Mouse (Mus musculus) embryonic fibroblast, embryonic 13.5 days (primary cell): ENCODE results near the gene Gm10563. TPM values are rescaled to one million over a fixed set of nuclear protein-coding genes. Genes with fewer than 3 reads are reported as not detected.

Experiments used
- H3K27ac ChIP-seq: 2 replicates; pipeline ENCODE4 v1.5.1; 2012; ENCODE audit warnings: low read length, control low read depth, inconsistent platforms; ENCODE audit not compliant: insufficient read depth
- H3K4me1 ChIP-seq: 2 replicates; pipeline ENCODE4 v1.6.1; 2011; ENCODE audit warnings: low read length; ENCODE audit not compliant: control insufficient read depth, insufficient read depth
- H3K4me3 ChIP-seq: 2 replicates; pipeline ENCODE4 v1.5.1; 2011; ENCODE audit warnings: mild to moderate bottlenecking, control low read depth, low read length; ENCODE audit not compliant: insufficient read depth
- CTCF ChIP-seq: IDR thresholded peaks from 2 replicates; pipeline ENCODE4 v1.5.1; 2011; ENCODE audit warnings: mild to moderate bottlenecking, control low read depth, low read length, moderate library complexity, borderline replicate concordance; ENCODE audit not compliant: insufficient read depth
- POLR2A ChIP-seq: IDR thresholded peaks from 2 replicates; pipeline ENCODE4 v1.6.1; 2011; ENCODE audit warnings: low read depth, mild to moderate bottlenecking, control low read depth, low read length, moderate library complexity
- polyA plus RNA-seq: library from polyadenylated mRNA; stranded (reverse); fragments of >200 nt; gene quantifications from 2 replicates; pipeline ENCODE4 v1.2.4, GENCODE M21; 2011; ENCODE audit warnings: low read depth; ENCODE audit not compliant: missing spikeins, insufficient read length

The Gm10563 gene
- polyA plus RNA-seq, 1 experiment, result not detected

DNA sequence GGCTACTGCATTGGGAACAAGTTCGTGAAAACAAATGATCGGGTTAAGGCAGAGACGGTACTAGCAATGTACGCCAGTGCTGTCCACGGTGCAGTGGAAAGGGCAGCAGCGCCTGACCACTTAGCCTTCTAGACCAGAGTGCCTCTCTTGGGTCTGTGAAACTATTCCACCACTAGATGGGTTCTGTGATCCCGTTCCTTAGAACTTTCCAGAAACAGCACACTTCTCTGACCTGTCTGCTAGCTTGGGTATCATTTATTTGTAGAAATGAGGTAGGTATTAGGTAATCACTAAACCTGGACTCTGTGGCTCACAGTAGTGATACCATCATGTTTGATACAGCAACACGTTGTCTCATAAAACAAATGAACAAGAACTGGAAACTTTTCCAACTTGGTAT, 78.7 kb downstream of the Gm10563 start:
- H3K4me3 ChIP-seq, result no peak overlapping the region
- H3K27ac ChIP-seq, result no peak overlapping the region
- TF ChIP-seq POLR2A (no peak), CTCF (no peak)
- H3K4me1 ChIP-seq, result peaks cover 25% of the 10 kb centered on the region

Other genes starting within 250 kb of the Gm10563 start
- not detected in 2 replicates for gene Gabrd, start 247.3 kb downstream of the Gm10563 start, polyA plus RNA-seq
- gene Cfap74, start 236.2 kb downstream of the Gm10563 start, polyA plus RNA-seq, result 1.5 and 2.0 TPM in 2 replicates
- not detected in 2 replicates for gene Tmem52, start 176.3 kb downstream of the Gm10563 start, polyA plus RNA-seq
- gene Gnb1, start 154.0 kb downstream of the Gm10563 start, polyA plus RNA-seq, result 532 and 536 TPM in 2 replicates
- gene Nadk, start 83.0 kb downstream of the Gm10563 start, polyA plus RNA-seq, result 116 and 130 TPM in 2 replicates
- gene Slc35e2, start 44.0 kb downstream of the Gm10563 start, polyA plus RNA-seq, result 11.7 and 13.5 TPM in 2 replicates
- 75.2 and 77.0 TPM in 2 replicates for gene Cdk11b, start 20.6 kb downstream of the Gm10563 start, polyA plus RNA-seq
- 80.7 and 93.1 TPM in 2 replicates for gene Mmp23, start 8.0 kb upstream of the Gm10563 start, polyA plus RNA-seq
- gene Mib2, start 23.8 kb upstream of the Gm10563 start, polyA plus RNA-seq, result 17.2 and 21.1 TPM in 2 replicates
- gene Fndc10, start 48.9 kb upstream of the Gm10563 start, polyA plus RNA-seq, result 11.1 and 16.1 TPM in 2 replicates
- 101 and 104 TPM in 2 replicates for gene Ssu72, start 59.4 kb upstream of the Gm10563 start, polyA plus RNA-seq
- 1.0 and 1.2 TPM in 2 replicates for gene Tmem240, start 89.4 kb upstream of the Gm10563 start, polyA plus RNA-seq
- gene Atad3a, start 115.7 kb upstream of the Gm10563 start, polyA plus RNA-seq, result 48.8 and 55.2 TPM in 2 replicates
- 0.67 and 0.77 TPM in 2 replicates for gene Vwa1, start 129.3 kb upstream of the Gm10563 start, polyA plus RNA-seq
- gene Tmem88b, start 140.5 kb upstream of the Gm10563 start, polyA plus RNA-seq, result 0.25 and 0.52 TPM in 2 replicates
- gene Ankrd65, start 145.0 kb upstream of the Gm10563 start, polyA plus RNA-seq, result not detected in 2 replicates
- gene Mrpl20, start 157.5 kb upstream of the Gm10563 start, polyA plus RNA-seq, result 115 and 129 TPM in 2 replicates
- 74.3 and 91.9 TPM in 2 replicates for gene Ccnl2, start 167.1 kb upstream of the Gm10563 start, polyA plus RNA-seq
- 73.1 and 74.4 TPM in 2 replicates for gene Aurkaip1, start 185.9 kb upstream of the Gm10563 start, polyA plus RNA-seq
- 441 and 484 TPM in 2 replicates for gene Mxra8, start 194.3 kb upstream of the Gm10563 start, polyA plus RNA-seq
- gene Dvl1, start 202.0 kb upstream of the Gm10563 start, polyA plus RNA-seq, result 38.5 and 41.4 TPM in 2 replicates
- 0.14 TPM in 1 of 2 replicates, not detected in the other for gene Tas1r3, start 218.0 kb upstream of the Gm10563 start, polyA plus RNA-seq
- gene Cptp, start 224.0 kb upstream of the Gm10563 start, polyA plus RNA-seq, result 17.4 and 21.5 TPM in 2 replicates
- gene Ints11, start 224.1 kb upstream of the Gm10563 start, polyA plus RNA-seq, result 33.2 and 40.0 TPM in 2 replicates
- gene Pusl1, start 246.4 kb upstream of the Gm10563 start, polyA plus RNA-seq, result 23.2 and 27.1 TPM in 2 replicates
- gene Acap3, start 246.4 kb upstream of the Gm10563 start, polyA plus RNA-seq, result 18.1 and 25.7 TPM in 2 replicates